Mouse (Mus musculus): Measurements from ENCODE around the gene Pde4b. TPM values are rescaled to one million over a fixed set of nuclear protein-coding genes. Genes with fewer than 3 reads are reported as not detected.

Pde4b gene
- polyA plus RNA-seq, 1 experiment, result 2.7 TPM

DNA sequence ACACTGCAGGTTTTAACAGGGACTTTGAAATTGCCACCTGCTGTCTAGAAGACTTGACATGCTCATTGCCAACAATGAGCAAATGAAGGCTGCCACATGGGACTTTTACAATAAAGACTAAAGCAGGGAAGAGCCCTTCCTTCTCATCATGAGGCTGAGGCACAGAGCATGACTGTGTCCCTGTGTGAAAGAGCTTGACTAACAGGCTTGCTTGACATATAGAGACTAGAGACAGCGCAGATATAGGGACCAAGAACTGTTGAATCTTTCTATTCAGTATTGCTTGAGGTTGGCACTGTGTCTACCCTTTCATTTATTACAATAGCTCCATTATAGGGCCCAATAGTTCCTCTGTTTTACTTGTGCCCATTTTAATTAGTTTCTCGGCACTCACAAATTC is 325.8 kb downstream of the Pde4b start:
- Histone ChIP-seq H3K79me3 (ENCODE audit: low read depth) (no peaks in the 10 kb centered on the region), H3K36me3 (ENCODE audit: control insufficient read depth, insufficient read depth) (no peaks in the 10 kb centered on the region), H3K79me2 (ENCODE audit: control insufficient read depth, insufficient read depth) (no peaks in the 10 kb centered on the region), H3K4me3 (ENCODE audit: insufficient read depth, poor library complexity, severe bottlenecking) (no peak overlapping the region), H3K27me3 (ENCODE audit: control insufficient read depth, insufficient read depth, insufficient read length) (no peaks in the 10 kb centered on the region), H3ac (ENCODE audit: control insufficient read depth, insufficient read length, low read depth) (no peak overlapping the region)
- TF ChIP-seq MYOD1 (IDR thresholded peaks at IDR 0.05; ENCODE audit: control insufficient read depth, insufficient read length, low read depth) (no peak), CEBPB (IDR thresholded peaks at IDR 0.05; ENCODE audit: low read depth) (no peak), MYOG (IDR thresholded peaks at IDR 0.05; ENCODE audit: control insufficient read depth, extremely low read depth, insufficient read length) (no peak), FOSL1 (IDR thresholded peaks at IDR 0.05; ENCODE audit: insufficient read depth, low read length, poor library complexity, severe bottlenecking) (no peak), MAX (IDR thresholded peaks at IDR 0.05) (no peak)

GRCm38 (mm10) chr4:102413794-102414193 is 326.5 kb downstream of the Pde4b start:
- Histone ChIP-seq H3K79me2 (ENCODE audit: control insufficient read depth, insufficient read depth) (no peaks in the 10 kb centered on the region), H3K79me3 (ENCODE audit: low read depth) (no peaks in the 10 kb centered on the region), H3K27me3 (ENCODE audit: control insufficient read depth, insufficient read depth, insufficient read length) (no peaks in the 10 kb centered on the region), H3K36me3 (ENCODE audit: control insufficient read depth, insufficient read depth) (no peaks in the 10 kb centered on the region), H3ac (ENCODE audit: control insufficient read depth, insufficient read length, low read depth) (no peak overlapping the region), H3K4me3 (ENCODE audit: insufficient read depth, poor library complexity, severe bottlenecking) (no peak overlapping the region)
- TF ChIP-seq CEBPB (IDR thresholded peaks at IDR 0.05; ENCODE audit: low read depth) (no peak), CTCF (IDR thresholded peaks at IDR 0.05; ENCODE audit: control insufficient read depth, insufficient read depth, insufficient read length) (no peak), FOSL1 (IDR thresholded peaks at IDR 0.05; ENCODE audit: insufficient read depth, low read length, poor library complexity, severe bottlenecking) (no peak), MYOD1 (IDR thresholded peaks at IDR 0.05; ENCODE audit: control insufficient read depth, insufficient read length, low read depth) (no peak), MYOG (IDR thresholded peaks at IDR 0.05; ENCODE audit: control insufficient read depth, extremely low read depth, insufficient read length) (no peak), MAX (IDR thresholded peaks at IDR 0.05) (no peak), USF1 (IDR thresholded peaks at IDR 0.05; ENCODE audit: low read depth) (no peak)

GRCm38 (mm10) chr4:102414610-102415009 is 327.3 kb downstream of the Pde4b start:
- Histone ChIP-seq H3ac (ENCODE audit: control insufficient read depth, insufficient read length, low read depth) (no peak overlapping the region), H3K27me3 (ENCODE audit: control insufficient read depth, insufficient read depth, insufficient read length) (no peaks in the 10 kb centered on the region), H3K79me2 (ENCODE audit: control insufficient read depth, insufficient read depth) (no peaks in the 10 kb centered on the region), H3K79me3 (ENCODE audit: low read depth) (no peaks in the 10 kb centered on the region), H3K4me3 (ENCODE audit: insufficient read depth, poor library complexity, severe bottlenecking) (no peak overlapping the region), H3K36me3 (ENCODE audit: control insufficient read depth, insufficient read depth) (no peaks in the 10 kb centered on the region)
- TF ChIP-seq CEBPB (IDR thresholded peaks at IDR 0.05; ENCODE audit: low read depth), result no peak
- peak; percentile 50 for TF ChIP-seq USF1 (IDR thresholded peaks at IDR 0.05; ENCODE audit: low read depth)

DNA sequence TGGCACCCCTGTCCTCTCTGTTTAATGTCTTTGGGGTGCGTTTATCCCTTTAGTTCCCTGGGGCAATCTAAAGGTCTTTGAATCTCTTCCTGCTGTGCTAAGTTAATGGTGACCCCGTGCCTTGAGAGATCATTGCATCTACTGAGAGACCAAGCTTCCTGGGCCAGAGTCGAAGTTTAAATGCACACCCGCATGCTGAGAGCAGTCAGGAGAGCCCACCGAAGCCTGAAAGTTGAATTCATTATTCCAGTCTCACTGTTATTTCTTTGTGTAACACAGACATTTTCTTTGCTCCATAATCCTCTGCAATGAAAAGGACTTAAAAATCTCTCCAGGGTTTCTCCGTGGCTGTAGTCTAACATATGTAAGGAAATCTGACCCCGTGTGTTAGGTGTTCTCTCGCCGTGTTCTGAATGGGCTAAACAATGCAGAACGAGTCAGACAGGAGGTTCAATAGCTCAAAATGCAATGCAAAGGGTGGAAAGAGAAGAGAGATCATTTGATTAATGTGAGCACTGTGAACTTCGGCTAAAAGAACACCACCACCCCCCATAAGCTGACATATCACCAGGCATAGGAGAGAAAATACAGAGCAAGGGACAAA is 333.6 kb downstream of the Pde4b start:
- Histone ChIP-seq H3K79me3 (ENCODE audit: low read depth) (no peaks in the 10 kb centered on the region), H3K36me3 (ENCODE audit: control insufficient read depth, insufficient read depth) (no peaks in the 10 kb centered on the region), H3K4me3 (ENCODE audit: insufficient read depth, poor library complexity, severe bottlenecking) (no peak overlapping the region), H3K79me2 (ENCODE audit: control insufficient read depth, insufficient read depth) (no peaks in the 10 kb centered on the region), H3ac (ENCODE audit: control insufficient read depth, insufficient read length, low read depth) (no peak overlapping the region), H3K27me3 (ENCODE audit: control insufficient read depth, insufficient read depth, insufficient read length) (no peaks in the 10 kb centered on the region)
- TF ChIP-seq USF1 (IDR thresholded peaks at IDR 0.05; ENCODE audit: low read depth) (no peak), CEBPB (IDR thresholded peaks at IDR 0.05; ENCODE audit: low read depth) (no peak), CTCF (IDR thresholded peaks at IDR 0.05; ENCODE audit: control insufficient read depth, insufficient read depth, insufficient read length) (no peak), FOSL1 (IDR thresholded peaks at IDR 0.05; ENCODE audit: insufficient read depth, low read length, poor library complexity, severe bottlenecking) (no peak), MYOG (IDR thresholded peaks at IDR 0.05; ENCODE audit: control insufficient read depth, extremely low read depth, insufficient read length) (no peak)

DNA sequence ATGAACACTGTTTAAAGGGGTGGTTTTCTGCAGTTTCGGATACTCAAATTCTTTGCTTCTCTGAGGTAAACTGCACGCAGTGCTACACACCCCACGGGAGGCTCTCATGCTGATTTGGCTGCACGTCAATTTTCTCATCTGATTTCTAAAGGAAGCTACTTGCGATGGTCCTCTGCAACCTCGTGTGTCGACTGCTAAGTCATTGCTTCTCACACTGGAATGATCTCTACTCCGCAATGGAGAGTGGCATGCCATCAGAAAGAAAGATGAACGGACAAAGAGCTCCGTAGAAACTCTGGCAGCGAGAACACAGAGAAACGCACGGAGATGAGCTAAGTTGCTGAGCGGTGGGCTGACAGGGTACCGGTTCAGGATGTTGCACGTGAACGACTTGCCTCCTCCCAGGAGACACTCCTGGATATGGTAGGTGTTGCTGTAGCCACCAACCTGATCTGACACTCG is 334.1 kb downstream of the Pde4b start:
- no peaks in the 10 kb centered on the region for H3K79me3 ChIP-seq (ENCODE audit: low read depth)
- TF ChIP-seq MYOG (IDR thresholded peaks at IDR 0.05; ENCODE audit: control insufficient read depth, extremely low read depth, insufficient read length) (no peak), FOSL1 (IDR thresholded peaks at IDR 0.05; ENCODE audit: insufficient read depth, low read length, poor library complexity, severe bottlenecking) (no peak), MAX (IDR thresholded peaks at IDR 0.05) (no peak), MYOD1 (IDR thresholded peaks at IDR 0.05; ENCODE audit: control insufficient read depth, insufficient read length, low read depth) (no peak), CTCF (IDR thresholded peaks at IDR 0.05; ENCODE audit: control insufficient read depth, insufficient read depth, insufficient read length) (no peak), USF1 (IDR thresholded peaks at IDR 0.05; ENCODE audit: low read depth) (no peak), CEBPB (IDR thresholded peaks at IDR 0.05; ENCODE audit: low read depth) (no peak)
- H3K27me3 ChIP-seq (ENCODE audit: control insufficient read depth, insufficient read depth, insufficient read length), result no peaks in the 10 kb centered on the region
- H3K36me3 ChIP-seq (ENCODE audit: control insufficient read depth, insufficient read depth), result no peaks in the 10 kb centered on the region
- no peaks in the 10 kb centered on the region for H3K79me2 ChIP-seq (ENCODE audit: control insufficient read depth, insufficient read depth)
- H3ac ChIP-seq (ENCODE audit: control insufficient read depth, insufficient read length, low read depth), result no peak overlapping the region
- H3K4me3 ChIP-seq (ENCODE audit: insufficient read depth, poor library complexity, severe bottlenecking), result no peak overlapping the region

DNA sequence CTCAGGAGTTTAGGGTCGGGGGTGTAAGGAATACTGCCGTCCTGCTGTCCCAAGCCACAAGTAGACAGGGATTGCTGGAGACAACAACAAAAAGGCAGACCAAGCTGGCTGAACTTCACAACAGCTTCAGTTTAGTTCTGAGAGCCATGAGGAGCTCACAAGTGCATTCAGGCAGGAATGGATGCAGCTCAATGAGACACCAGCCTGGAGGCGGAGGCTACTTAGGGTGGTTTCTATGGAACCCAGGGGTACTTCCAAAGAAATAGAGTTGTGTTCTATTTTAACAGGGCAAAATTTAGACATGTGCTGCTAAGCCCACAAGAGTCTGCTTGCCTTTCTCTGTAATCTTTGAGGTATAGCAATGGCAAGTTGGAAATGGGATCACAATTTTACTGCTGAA is 336.8 kb downstream of the Pde4b start:
- Histone ChIP-seq H3K36me3 (ENCODE audit: control insufficient read depth, insufficient read depth) (no peaks in the 10 kb centered on the region), H3K79me2 (ENCODE audit: control insufficient read depth, insufficient read depth) (no peaks in the 10 kb centered on the region), H3K27me3 (ENCODE audit: control insufficient read depth, insufficient read depth, insufficient read length) (no peaks in the 10 kb centered on the region), H3ac (ENCODE audit: control insufficient read depth, insufficient read length, low read depth) (no peak overlapping the region), H3K79me3 (ENCODE audit: low read depth) (no peaks in the 10 kb centered on the region), H3K4me3 (ENCODE audit: insufficient read depth, poor library complexity, severe bottlenecking) (no peak overlapping the region)
- TF ChIP-seq MYOG (IDR thresholded peaks at IDR 0.05; ENCODE audit: control insufficient read depth, extremely low read depth, insufficient read length) (no peak), FOSL1 (IDR thresholded peaks at IDR 0.05; ENCODE audit: insufficient read depth, low read length, poor library complexity, severe bottlenecking) (no peak), MYOD1 (IDR thresholded peaks at IDR 0.05; ENCODE audit: control insufficient read depth, insufficient read length, low read depth) (no peak), CTCF (IDR thresholded peaks at IDR 0.05; ENCODE audit: control insufficient read depth, insufficient read depth, insufficient read length) (no peak), USF1 (IDR thresholded peaks at IDR 0.05; ENCODE audit: low read depth) (no peak), CEBPB (IDR thresholded peaks at IDR 0.05; ENCODE audit: low read depth) (no peak), MAX (IDR thresholded peaks at IDR 0.05) (no peak)

Measured in C2C12 (cell line).